Mouse (Mus musculus): ENCODE results near the gene Gm15217.

GRCm38 (mm10) chr14:46408319-46408718, 29.1 kb downstream of the Gm15217 start:
- TF ChIP-seq CTCF (IDR thresholded peaks at IDR 0.05; ENCODE audit: extremely low read depth, insufficient read depth, insufficient read length, insufficient replicate concordance) (no peak), POLR2A (IDR thresholded peaks at IDR 0.05; ENCODE audit: low read depth, low read length) (no peak)
